Mouse (Mus musculus): ENCODE results near the gene Krtap1-5. TPM values are rescaled to one million over a fixed set of nuclear protein-coding genes. Genes with fewer than 3 reads are reported as not detected.

Gene Krtap1-5
- polyA plus RNA-seq, 1 experiment = not detected

GRCm38 (mm10) chr11:99556195-99556594, 24.6 kb downstream of the Krtap1-5 start:
- Histone ChIP-seq H3K27ac (ENCODE audit: insufficient read depth, low read depth, low read length) (no peak overlapping the region), H3K4me1 (ENCODE audit: control insufficient read depth, insufficient read depth, low read length) (no peaks in the 10 kb centered on the region), H3K4me3 (ENCODE audit: insufficient read depth, low read length) (no peak overlapping the region)
- TF ChIP-seq CTCF (IDR thresholded peaks at IDR 0.05; ENCODE audit: low read depth, low read length) (no peak), POLR2A (IDR thresholded peaks at IDR 0.05; ENCODE audit: borderline replicate concordance, low read depth, low read length) (no peak)

GRCm38 (mm10) chr11:99550765-99551164, 30.1 kb downstream of the Krtap1-5 start, which contains the start of gene Krtap3-3:
Gene Krtap3-3, minus strand, starts transcription at chr11:99550865.
- no peak within 1 kb of the TSS for H3K27ac ChIP-seq (ENCODE audit: insufficient read depth, low read depth, low read length)
- no peak for TF ChIP-seq POLR2A (IDR thresholded peaks at IDR 0.05; ENCODE audit: borderline replicate concordance, low read depth, low read length)
- no peak for TF ChIP-seq CTCF (IDR thresholded peaks at IDR 0.05; ENCODE audit: low read depth, low read length)
- H3K4me1 ChIP-seq (ENCODE audit: control insufficient read depth, insufficient read depth, low read length) = no peaks in the 10 kb centered on the region
- no peak within 1 kb of the TSS for H3K4me3 ChIP-seq (ENCODE audit: insufficient read depth, low read length)

DNA sequence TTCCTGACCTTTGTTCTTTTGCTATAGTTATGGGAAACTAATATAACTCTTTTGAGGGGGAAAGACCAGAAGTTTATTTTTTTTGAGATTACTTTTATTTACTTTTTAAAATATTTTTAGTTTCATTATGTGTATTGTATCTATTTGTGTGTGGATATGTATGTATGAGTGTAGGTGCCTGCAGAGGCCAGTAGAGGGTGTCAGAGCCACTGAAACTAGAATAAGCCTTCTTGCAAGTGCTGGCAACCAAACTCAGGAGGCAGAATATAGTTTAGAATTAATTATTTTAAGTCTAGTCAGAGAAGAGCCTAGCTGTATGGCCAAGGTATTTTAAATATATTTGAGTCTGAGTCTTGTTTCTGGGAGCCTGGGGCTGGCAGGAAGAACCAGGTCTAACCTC, 32.9 kb downstream of the Krtap1-5 start:
- Histone ChIP-seq H3K4me3 (ENCODE audit: insufficient read depth, low read length) (no peak overlapping the region), H3K4me1 (ENCODE audit: control insufficient read depth, insufficient read depth, low read length) (no peaks in the 10 kb centered on the region), H3K27ac (ENCODE audit: insufficient read depth, low read depth, low read length) (no peak overlapping the region)
- TF ChIP-seq CTCF (IDR thresholded peaks at IDR 0.05; ENCODE audit: low read depth, low read length) (no peak), POLR2A (IDR thresholded peaks at IDR 0.05; ENCODE audit: borderline replicate concordance, low read depth, low read length) (no peak)

DNA sequence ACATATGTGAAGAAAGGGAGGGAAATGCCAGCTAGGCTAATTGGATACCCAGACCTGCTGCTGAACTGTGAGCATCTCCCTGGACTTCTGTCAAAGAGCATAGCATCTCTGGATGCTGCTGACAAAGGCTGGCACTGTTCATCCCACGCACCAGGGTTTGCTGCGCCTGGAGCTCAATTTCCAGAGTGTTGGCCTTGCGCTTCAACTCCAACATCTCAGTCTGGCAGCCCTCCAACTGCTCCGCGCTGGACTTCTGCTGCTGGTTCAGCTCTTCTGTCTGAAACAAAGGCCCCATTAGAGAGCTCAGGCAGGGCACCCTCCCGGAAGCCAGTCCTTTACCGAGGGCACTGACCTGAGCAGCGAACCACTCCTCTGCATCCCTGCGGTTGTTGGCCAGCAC, 41.1 kb downstream of the Krtap1-5 start:
- Histone ChIP-seq H3K27ac (ENCODE audit: insufficient read depth, low read depth, low read length) (no peak overlapping the region), H3K4me1 (ENCODE audit: control insufficient read depth, insufficient read depth, low read length) (no peaks in the 10 kb centered on the region), H3K4me3 (ENCODE audit: insufficient read depth, low read length) (no peak overlapping the region)
- TF ChIP-seq POLR2A (IDR thresholded peaks at IDR 0.05; ENCODE audit: borderline replicate concordance, low read depth, low read length) (no peak), CTCF (IDR thresholded peaks at IDR 0.05; ENCODE audit: low read depth, low read length) (no peak)

Other genes starting within 250 kb of the Krtap1-5 start
- gene Krt26, start 243.1 kb downstream of the Krtap1-5 start, polyA plus RNA-seq (2012; ENCODE audit: insufficient read depth, insufficient read length, missing spikeins) = not detected in 2 replicates
- not detected in 2 replicates for gene Krt27, start 229.9 kb downstream of the Krtap1-5 start, polyA plus RNA-seq (2012; ENCODE audit: insufficient read depth, insufficient read length, missing spikeins)
- not detected in 2 replicates for gene Krt28, start 206.1 kb downstream of the Krtap1-5 start, polyA plus RNA-seq (2012; ENCODE audit: insufficient read depth, insufficient read length, missing spikeins)
- 5.0 and 6.4 TPM in 2 replicates for gene Krt10, start 191.7 kb downstream of the Krtap1-5 start, polyA plus RNA-seq (2012; ENCODE audit: insufficient read depth, insufficient read length, missing spikeins)
- not detected in 2 replicates for gene Krt12, start 158.8 kb downstream of the Krtap1-5 start, polyA plus RNA-seq (2012; ENCODE audit: insufficient read depth, insufficient read length, missing spikeins)
- gene Krt20, start 142.9 kb downstream of the Krtap1-5 start, polyA plus RNA-seq (2012; ENCODE audit: insufficient read depth, insufficient read length, missing spikeins) = not detected in 2 replicates
- gene Krt23, start 87.9 kb downstream of the Krtap1-5 start, polyA plus RNA-seq (2012; ENCODE audit: insufficient read depth, insufficient read length, missing spikeins) = not detected in 2 replicates
- not detected in 2 replicates for gene Krt39, start 59.7 kb downstream of the Krtap1-5 start, polyA plus RNA-seq (2012; ENCODE audit: insufficient read depth, insufficient read length, missing spikeins)
- not detected in 2 replicates for gene Krt40, start 37.9 kb downstream of the Krtap1-5 start, polyA plus RNA-seq (2012; ENCODE audit: insufficient read depth, insufficient read length, missing spikeins)
- not detected in 2 replicates for gene Krtap3-3, start 30.2 kb downstream of the Krtap1-5 start, polyA plus RNA-seq (2012; ENCODE audit: insufficient read depth, insufficient read length, missing spikeins)
- gene Krtap3-2, start 24.2 kb downstream of the Krtap1-5 start, polyA plus RNA-seq (2012; ENCODE audit: insufficient read depth, insufficient read length, missing spikeins) = not detected in 2 replicates
- gene Gm11939, start 21.6 kb downstream of the Krtap1-5 start, polyA plus RNA-seq (2012; ENCODE audit: insufficient read depth, insufficient read length, missing spikeins) = not detected in 2 replicates
- not detected in 2 replicates for gene Krtap3-1, start 14.4 kb downstream of the Krtap1-5 start, polyA plus RNA-seq (2012; ENCODE audit: insufficient read depth, insufficient read length, missing spikeins)
- gene Krtap1-4, start 2.6 kb upstream of the Krtap1-5 start, polyA plus RNA-seq (2012; ENCODE audit: insufficient read depth, insufficient read length, missing spikeins) = not detected in 2 replicates
- gene Krtap1-3, start 10.3 kb upstream of the Krtap1-5 start, polyA plus RNA-seq (2012; ENCODE audit: insufficient read depth, insufficient read length, missing spikeins) = not detected in 2 replicates
- gene Krtap9-3, start 17.1 kb upstream of the Krtap1-5 start, polyA plus RNA-seq (2012; ENCODE audit: insufficient read depth, insufficient read length, missing spikeins) = not detected in 2 replicates
- not detected in 2 replicates for gene Gm11938, start 22.3 kb upstream of the Krtap1-5 start, polyA plus RNA-seq (2012; ENCODE audit: insufficient read depth, insufficient read length, missing spikeins)
- gene Gm11937, start 29.2 kb upstream of the Krtap1-5 start, polyA plus RNA-seq (2012; ENCODE audit: insufficient read depth, insufficient read length, missing spikeins) = not detected in 2 replicates
- not detected in 2 replicates for gene Krtap2-4, start 33.8 kb upstream of the Krtap1-5 start, polyA plus RNA-seq (2012; ENCODE audit: insufficient read depth, insufficient read length, missing spikeins)
- gene Gm11562, start 39.4 kb upstream of the Krtap1-5 start, polyA plus RNA-seq (2012; ENCODE audit: insufficient read depth, insufficient read length, missing spikeins) = not detected in 2 replicates
- not detected in 2 replicates for gene Krtap4-1, start 47.2 kb upstream of the Krtap1-5 start, polyA plus RNA-seq (2012; ENCODE audit: insufficient read depth, insufficient read length, missing spikeins)
- not detected in 2 replicates for gene Krtap4-2, start 54.1 kb upstream of the Krtap1-5 start, polyA plus RNA-seq (2012; ENCODE audit: insufficient read depth, insufficient read length, missing spikeins)
- not detected in 2 replicates for gene Krtap4-7, start 63.1 kb upstream of the Krtap1-5 start, polyA plus RNA-seq (2012; ENCODE audit: insufficient read depth, insufficient read length, missing spikeins)
- not detected in 2 replicates for gene Gm11555, start 69.2 kb upstream of the Krtap1-5 start, polyA plus RNA-seq (2012; ENCODE audit: insufficient read depth, insufficient read length, missing spikeins)
- not detected in 2 replicates for gene Gm11563, start 77.9 kb upstream of the Krtap1-5 start, polyA plus RNA-seq (2012; ENCODE audit: insufficient read depth, insufficient read length, missing spikeins)
- gene Krtap4-6, start 84.9 kb upstream of the Krtap1-5 start, polyA plus RNA-seq (2012; ENCODE audit: insufficient read depth, insufficient read length, missing spikeins) = not detected in 2 replicates
- not detected in 2 replicates for gene Gm14190, start 109.7 kb upstream of the Krtap1-5 start, polyA plus RNA-seq (2012; ENCODE audit: insufficient read depth, insufficient read length, missing spikeins)
- not detected in 2 replicates for gene Gm14180, start 153.3 kb upstream of the Krtap1-5 start, polyA plus RNA-seq (2012; ENCODE audit: insufficient read depth, insufficient read length, missing spikeins)
- gene Gm11595, start 191.9 kb upstream of the Krtap1-5 start, polyA plus RNA-seq (2012; ENCODE audit: insufficient read depth, insufficient read length, missing spikeins) = not detected in 2 replicates
- not detected in 2 replicates for gene Krtap4-8, start 199.7 kb upstream of the Krtap1-5 start, polyA plus RNA-seq (2012; ENCODE audit: insufficient read depth, insufficient read length, missing spikeins)
- gene Krtap4-9, start 204.2 kb upstream of the Krtap1-5 start, polyA plus RNA-seq (2012; ENCODE audit: insufficient read depth, insufficient read length, missing spikeins) = not detected in 2 replicates
- not detected in 2 replicates for gene Gm11596, start 212.5 kb upstream of the Krtap1-5 start, polyA plus RNA-seq (2012; ENCODE audit: insufficient read depth, insufficient read length, missing spikeins)
- not detected in 2 replicates for gene Gm11569, start 217.9 kb upstream of the Krtap1-5 start, polyA plus RNA-seq (2012; ENCODE audit: insufficient read depth, insufficient read length, missing spikeins)
- not detected in 2 replicates for gene Gm11554, start 223.4 kb upstream of the Krtap1-5 start, polyA plus RNA-seq (2012; ENCODE audit: insufficient read depth, insufficient read length, missing spikeins)
- not detected in 2 replicates for gene Krtap4-13, start 228.9 kb upstream of the Krtap1-5 start, polyA plus RNA-seq (2012; ENCODE audit: insufficient read depth, insufficient read length, missing spikeins)
- gene Gm11564, start 234.7 kb upstream of the Krtap1-5 start, polyA plus RNA-seq (2012; ENCODE audit: insufficient read depth, insufficient read length, missing spikeins) = not detected in 2 replicates

All from bone marrow macrophage, adult 2 months (primary cell).